In the genomic region with DNA sequence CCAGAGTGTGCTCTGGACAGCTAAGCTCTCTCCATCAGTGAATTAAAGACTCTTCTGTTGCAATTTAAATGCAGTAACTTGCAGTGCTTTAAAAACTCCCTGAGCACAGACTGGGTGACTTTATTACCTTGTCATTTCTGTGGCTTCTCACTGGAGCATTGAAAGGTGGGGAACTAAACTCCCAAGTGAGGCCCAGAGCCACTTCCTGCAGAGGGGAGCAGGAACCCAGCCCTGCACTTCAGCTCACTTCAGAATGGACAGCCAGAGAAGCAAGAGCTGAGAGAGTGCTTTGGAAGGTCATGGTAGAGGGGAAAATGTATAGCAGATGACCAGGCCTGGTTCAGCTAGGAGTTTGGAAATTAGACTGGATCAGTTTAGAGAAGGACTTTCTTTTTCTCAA, we compare ENCODE assay signal across 29 mouse cellular contexts.
"Had no signal": no experiment of that assay in that cellular context is flagged by ENCODE, and none has a peak within 500 bp of the region (broad histone marks: within the 10 kb centered on the region; RNA-seq: fewer than 3 reads in every experiment).

No protein-coding gene starts in this region.

- H3K27me3 ChIP-seq: embryonic facial prominence, embryonic 12.5 days; embryonic facial prominence, embryonic 13.5 days; embryonic facial prominence, embryonic 15.5 days; forebrain, embryonic 12.5 days; forebrain, embryonic 13.5 days; forebrain, embryonic 15.5 days had no signal

- ATAC-seq: forebrain, embryonic 13.5 days; forebrain, embryonic 14.5 days; forebrain, embryonic 15.5 days; forebrain, embryonic 16.5 days; forebrain, postnatal 0 days had no signal

- H3K4me2 ChIP-seq: embryonic facial prominence, embryonic 12.5 days; embryonic facial prominence, embryonic 13.5 days; embryonic facial prominence, embryonic 15.5 days; forebrain, embryonic 12.5 days; forebrain, embryonic 13.5 days; forebrain, embryonic 15.5 days had no signal

- H3K4me3 ChIP-seq: embryonic facial prominence, embryonic 10.5 days; embryonic facial prominence, embryonic 12.5 days; embryonic facial prominence, embryonic 13.5 days; embryonic facial prominence, embryonic 15.5 days; erythroblast, embryonic 14.5 days; forebrain, embryonic 10.5 days; forebrain, embryonic 12.5 days; forebrain, embryonic 13.5 days; forebrain, embryonic 15.5 days; gastrocnemius, adult 2 months; heart, adult 2 months had no signal

- H3K4me1 ChIP-seq: embryonic facial prominence, embryonic 10.5 days; embryonic facial prominence, embryonic 12.5 days; embryonic facial prominence, embryonic 13.5 days; embryonic facial prominence, embryonic 15.5 days; forebrain, embryonic 10.5 days; forebrain, embryonic 12.5 days; forebrain, embryonic 13.5 days; forebrain, embryonic 15.5 days had no signal

- H3K27ac ChIP-seq: embryonic facial prominence, embryonic 10.5 days; embryonic facial prominence, embryonic 12.5 days; embryonic facial prominence, embryonic 13.5 days; embryonic facial prominence, embryonic 15.5 days; forebrain, embryonic 10.5 days; forebrain, embryonic 12.5 days; forebrain, embryonic 13.5 days; forebrain, embryonic 15.5 days; gastrocnemius, adult 2 months; heart, adult 2 months had no signal

- H3K36me3 ChIP-seq: embryonic facial prominence, embryonic 10.5 days; embryonic facial prominence, embryonic 12.5 days; embryonic facial prominence, embryonic 13.5 days; embryonic facial prominence, embryonic 15.5 days; forebrain, embryonic 10.5 days; forebrain, embryonic 12.5 days; forebrain, embryonic 15.5 days had no signal

- DNase-seq: cerebellum, adult 2 months; cerebellum, adult 8-10 months; cerebellum, adult 9-10 months; cerebellum, adult 9-11 months; cerebellum, postnatal 10 days; cerebellum, postnatal 14 days; cerebellum, postnatal 25 days; cerebellum, postnatal 36 days; embryo, embryonic 11 days; forebrain, postnatal 0 days; gastrocnemius, adult 2 months; gastrocnemius, postnatal 10 days; gastrocnemius, postnatal 14 days; gastrocnemius, postnatal 25 days; gastrocnemius, postnatal 36 days; heart, adult 11 months; heart, adult 18-20 months; heart, adult 2 months had no signal

- H3K9me3 ChIP-seq: embryonic facial prominence, embryonic 10.5 days; embryonic facial prominence, embryonic 12.5 days; embryonic facial prominence, embryonic 13.5 days; embryonic facial prominence, embryonic 15.5 days; forebrain, embryonic 10.5 days; forebrain, embryonic 12.5 days; forebrain, embryonic 13.5 days; forebrain, embryonic 15.5 days had no signal

- H3K9ac ChIP-seq: embryonic facial prominence, embryonic 12.5 days; embryonic facial prominence, embryonic 13.5 days; embryonic facial prominence, embryonic 15.5 days; forebrain, embryonic 12.5 days; forebrain, embryonic 13.5 days; forebrain, embryonic 15.5 days; forebrain, postnatal 0 days had no signal
